Mouse (Mus musculus) lung, postnatal 36 days (tissue): ENCODE measurements around the gene Nrl.
A peak's percentile ranks its signal among the peaks of the same experiment; 100 is the strongest.

Experiments
- DNase-seq: peaks from one replicate; pipeline ENCODE4 v3.0.0; 2022; ENCODE audit warnings: mixed read lengths

Gene Nrl

GRCm38 (mm10) chr14:55479629-55480028 lies 45.2 kb downstream of the Nrl start:
- DNase-seq, result no peak

- peak; percentile 86 for DNase-seq
These were observed 45.9 kb downstream of the Nrl start, which contains the start of gene Dhrs4 for GRCm38 (mm10) chr14:55478651-55479599. Gene Dhrs4, plus strand, starts transcription at chr14:55478758.

DNA sequence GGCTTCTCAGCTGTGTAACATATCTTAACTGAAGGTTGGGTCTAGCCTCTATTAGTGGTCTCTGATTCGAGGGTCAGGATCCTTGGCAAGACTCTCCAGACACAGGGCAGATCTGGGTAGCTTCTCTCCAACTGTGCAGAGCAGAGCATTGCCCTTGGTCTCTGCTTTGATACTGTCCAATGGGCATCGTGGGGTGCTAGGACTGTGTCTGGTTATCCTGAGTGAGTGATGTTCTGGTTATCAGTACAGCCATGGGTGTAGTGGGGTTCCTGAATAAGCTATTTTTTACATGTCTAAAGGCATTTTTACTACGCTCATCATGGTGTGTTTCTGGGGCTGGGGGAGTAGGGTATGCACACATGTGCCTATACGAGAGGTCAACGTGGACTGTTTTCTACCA lies 47.0 kb downstream of the Nrl start:
- no peak for DNase-seq

GRCm38 (mm10) chr14:55477421-55477820 lies 47.4 kb downstream of the Nrl start:
- no peak for DNase-seq

DNA sequence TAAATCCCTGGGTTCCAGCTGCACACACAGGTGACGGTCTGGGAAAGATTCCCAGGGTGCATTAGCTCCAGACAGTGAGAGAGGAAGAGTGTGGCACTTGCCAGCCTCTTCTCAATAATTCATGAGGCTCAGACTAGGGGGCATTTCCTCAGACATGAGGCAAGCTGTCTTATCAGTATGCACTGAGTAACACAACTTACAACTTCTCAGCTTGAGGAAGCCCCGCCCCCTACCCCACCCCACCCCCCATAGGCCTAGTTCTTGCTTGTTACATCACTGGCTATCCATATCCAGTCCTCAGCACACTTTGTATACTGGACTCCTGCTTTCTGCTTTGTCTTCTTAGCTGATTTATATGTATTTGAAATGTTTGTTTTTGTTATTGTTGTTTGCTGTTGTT lies 49.1 kb downstream of the Nrl start:
- no peak for DNase-seq

DNA sequence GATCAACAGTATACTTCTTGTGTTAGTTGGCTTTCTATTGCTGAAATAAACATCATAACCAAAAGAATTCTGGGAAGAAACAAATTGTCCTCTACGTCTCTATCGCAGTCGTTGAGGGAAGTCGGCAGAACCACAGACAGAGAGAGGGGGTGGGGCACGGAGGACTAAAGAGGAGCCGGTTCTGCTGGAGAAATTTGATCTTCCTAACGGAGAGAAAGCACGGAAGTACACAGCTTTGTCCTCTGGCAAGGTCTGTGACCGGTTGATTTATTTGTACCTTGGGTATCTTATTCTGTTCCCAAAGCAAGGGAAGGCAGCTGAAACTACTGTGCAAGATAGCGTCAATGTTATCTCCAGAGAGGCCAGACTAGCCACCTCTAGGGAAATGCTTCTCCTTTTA lies 54.0 kb downstream of the Nrl start:
- DNase-seq, result peak; percentile 54

DNA sequence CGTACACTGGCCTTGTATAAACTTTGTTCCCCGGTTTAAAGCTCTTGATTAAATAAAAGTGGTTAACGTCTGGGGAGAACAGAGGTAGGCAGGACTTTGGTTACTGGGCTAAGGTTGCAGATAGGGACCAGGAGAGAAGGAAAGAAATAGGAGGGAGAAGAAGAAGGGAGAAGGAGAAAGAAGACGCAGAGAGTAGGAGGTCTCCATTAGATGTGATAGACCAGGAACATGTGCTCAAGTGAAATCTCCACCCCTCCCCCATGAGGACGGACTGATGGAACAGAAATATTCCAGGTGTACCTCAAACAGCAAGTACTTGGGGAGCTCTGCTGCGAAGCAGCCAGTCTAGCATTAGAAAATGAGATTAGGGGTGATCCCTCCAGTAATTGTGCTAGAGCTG lies 55.0 kb downstream of the Nrl start:
- no peak for DNase-seq

DNA sequence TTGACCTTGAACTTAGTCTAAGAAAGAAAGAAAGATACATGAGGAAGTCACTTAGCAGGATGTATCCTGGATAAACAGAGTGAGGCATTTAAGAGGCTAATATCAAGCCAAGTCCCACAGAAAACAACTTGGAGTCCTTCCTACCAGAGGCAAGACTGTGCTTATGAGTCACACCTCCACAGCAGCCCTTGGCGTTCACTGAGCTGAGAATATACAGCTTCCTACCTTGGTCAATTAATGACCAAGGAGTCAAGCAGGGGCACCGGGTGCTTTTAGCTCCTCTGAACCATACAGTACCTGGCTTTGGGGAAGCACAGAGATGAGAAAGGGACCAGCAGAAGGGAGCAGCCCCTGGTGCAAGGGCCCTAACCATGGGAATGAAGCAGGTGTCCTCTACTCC lies 55.7 kb downstream of the Nrl start:
- DNase-seq, result no peak
